Mouse (Mus musculus) forebrain, embryonic 14.5 days (tissue): ENCODE data around the gene Bbs9. TPM values are rescaled to one million over a fixed set of nuclear protein-coding genes. Genes with fewer than 3 reads are reported as not detected.

ENCODE experiments used
- ATAC-seq: fragments of 200-750 bp; cut with Nextera tagmentation; 2 replicates; pipeline ENCODE4 v1.8.0; 2017; ENCODE audit warnings: mild to moderate bottlenecking, moderate library complexity
- DNase-seq: peaks from one replicate; pipeline ENCODE4 v3.0.0-alpha.2; 2015; ENCODE audit warnings: low spot score
- H3K27ac ChIP-seq: fragments of 300-500 bp; sonication (generic); 2 replicates; pipeline ENCODE4 v1.5.1; 2014; ENCODE audit warnings: low read depth, mild to moderate bottlenecking, control low read depth, low read length, moderate library complexity
- H3K27me3 ChIP-seq: fragments of 300-500 bp; sonication (generic); replicated peaks from 2 replicates; pipeline ENCODE4 v1.6.1; 2014; ENCODE audit warnings: low read length, control low read depth, mixed read lengths; ENCODE audit not compliant: control insufficient read depth, insufficient read depth
- H3K36me3 ChIP-seq: fragments of 300-500 bp; sonication (generic); 2 replicates; pipeline ENCODE4 v1.6.1; 2014; ENCODE audit warnings: low read length, control low read depth; ENCODE audit not compliant: control insufficient read depth, insufficient read depth
- H3K4me1 ChIP-seq: fragments of 300-500 bp; sonication (generic); 2 replicates; pipeline ENCODE4 v1.6.1; 2014; ENCODE audit warnings: antibody characterized with exemption, low read length, control low read depth; ENCODE audit not compliant: control insufficient read depth, insufficient read depth
- H3K4me2 ChIP-seq: fragments of 300-500 bp; sonication (generic); 2 replicates; pipeline ENCODE4 v1.6.1; 2014; ENCODE audit warnings: mild to moderate bottlenecking, control low read depth, low read length
- H3K4me3 ChIP-seq: fragments of 300-500 bp; sonication (generic); 2 replicates; pipeline ENCODE4 v1.5.1; 2014; ENCODE audit warnings: low read depth, low read length, control low read depth
- H3K9ac ChIP-seq: fragments of 300-500 bp; sonication (generic); 2 replicates; pipeline ENCODE4 v1.6.1; 2014; ENCODE audit warnings: mild to moderate bottlenecking, low read length, control low read depth, moderate library complexity
- H3K9me3 ChIP-seq: fragments of 300-500 bp; sonication (generic); replicated peaks from 2 replicates; pipeline ENCODE4 v1.6.1; 2016; ENCODE audit warnings: low read length, control low read depth, mixed read lengths; ENCODE audit not compliant: control insufficient read depth
- WGBS: fragments of 180-500 bp; shearing (Covaris S2); extraction: QIAGEN DNeasy Blood & Tissue Kit; methylation state at CpG from one replicate; pipeline ENCODE4 v1.1.7; 2014; 5-methylcytosine and 5-hydroxymethylcytosine counted together
- polyA plus RNA-seq: library from polyadenylated mRNA; unstranded; fragments of >200 nt; fragmentation: Nextera tagmentation; extraction: Ambion mirVana; gene quantifications from 2 replicates; pipeline ENCODE4 v1.2.1, GENCODE M21; 2014

The Bbs9 gene
- polyA plus RNA-seq, 1 experiment from 2014 or later = 18.1 TPM

DNA sequence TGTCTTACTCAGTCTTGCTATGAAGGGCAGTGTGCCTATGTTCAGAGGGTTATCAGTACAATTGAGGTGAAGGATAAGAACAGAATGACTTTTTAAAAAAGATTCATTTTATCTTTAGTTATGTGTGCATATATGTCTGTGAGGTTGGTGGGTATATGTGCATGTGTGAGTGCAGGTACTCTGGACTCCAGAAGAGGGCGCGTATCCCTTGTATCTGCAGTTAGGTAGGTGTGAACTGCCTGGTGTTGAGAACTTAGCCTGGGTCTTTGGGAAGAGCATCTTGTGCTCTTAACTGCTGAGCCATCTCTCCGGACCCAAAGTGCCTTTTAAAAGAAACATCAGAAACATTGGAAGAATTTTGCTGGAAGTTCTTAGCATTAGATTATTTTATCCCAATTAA is 172.6 kb downstream of the Bbs9 start:
- Histone ChIP-seq H3K9me3 (no peaks in the 10 kb centered on the region), H3K27ac (no peak overlapping the region), H3K4me3 (no peak overlapping the region), H3K4me2 (no peak overlapping the region), H3K27me3 (no peaks in the 10 kb centered on the region), H3K36me3 (no peaks in the 10 kb centered on the region), H3K4me1 (no peaks in the 10 kb centered on the region), H3K9ac (no peak overlapping the region)
- DNase-seq (no peak), ATAC-seq (no peak)
- WGBS = 99% methylated on average over 3 of the region's 3 CpGs

DNA sequence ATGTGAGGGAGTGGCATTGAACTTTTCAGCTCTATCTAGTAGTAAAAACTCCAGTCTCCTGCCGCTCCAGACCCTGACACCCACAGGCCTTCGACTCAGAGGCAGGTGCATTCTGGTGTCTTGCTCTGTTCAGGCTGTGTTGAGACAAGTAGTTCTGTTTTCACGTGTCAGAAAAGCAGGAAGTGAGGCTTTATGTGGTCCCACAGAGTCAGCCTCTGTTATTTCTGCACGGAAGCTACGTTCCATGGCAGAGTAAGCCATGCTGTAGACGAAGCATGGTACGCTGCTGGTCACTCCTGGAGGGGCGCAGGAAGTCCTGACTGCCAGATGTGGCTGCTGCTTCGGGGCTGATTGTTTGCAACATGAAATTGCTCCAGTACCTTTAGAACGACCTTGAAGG is 174.1 kb downstream of the Bbs9 start:
- no peak overlapping the region for H3K27ac ChIP-seq
- H3K27me3 ChIP-seq = no peaks in the 10 kb centered on the region
- no peak overlapping the region for H3K9ac ChIP-seq
- no peaks in the 10 kb centered on the region for H3K4me1 ChIP-seq
- no peaks in the 10 kb centered on the region for H3K9me3 ChIP-seq
- no peak overlapping the region for H3K4me2 ChIP-seq
- no peaks in the 10 kb centered on the region for H3K36me3 ChIP-seq
- H3K4me3 ChIP-seq = no peak overlapping the region
- WGBS = 88% methylated on average over 10 of the region's 10 CpGs
- DNase-seq (no peak), ATAC-seq (no peak)

DNA sequence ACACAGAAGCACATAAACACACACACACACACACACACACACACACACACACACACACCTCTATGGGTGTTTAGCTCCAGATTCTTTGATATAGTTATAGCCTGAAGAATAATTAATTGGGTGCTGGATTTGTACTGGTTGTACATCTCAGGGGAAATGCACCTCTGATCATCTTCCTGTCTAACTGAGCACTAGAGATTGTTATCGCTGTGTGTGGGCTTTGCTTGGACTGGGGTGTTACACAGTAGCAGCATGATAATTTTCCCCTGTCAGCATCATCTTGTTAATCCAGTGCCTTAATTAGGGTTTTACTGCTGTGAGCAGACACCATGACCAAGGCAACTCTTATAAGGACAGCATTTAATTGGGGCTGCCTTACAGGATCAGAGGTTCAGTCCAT is 175.3 kb downstream of the Bbs9 start:
- no peak for ATAC-seq

DNA sequence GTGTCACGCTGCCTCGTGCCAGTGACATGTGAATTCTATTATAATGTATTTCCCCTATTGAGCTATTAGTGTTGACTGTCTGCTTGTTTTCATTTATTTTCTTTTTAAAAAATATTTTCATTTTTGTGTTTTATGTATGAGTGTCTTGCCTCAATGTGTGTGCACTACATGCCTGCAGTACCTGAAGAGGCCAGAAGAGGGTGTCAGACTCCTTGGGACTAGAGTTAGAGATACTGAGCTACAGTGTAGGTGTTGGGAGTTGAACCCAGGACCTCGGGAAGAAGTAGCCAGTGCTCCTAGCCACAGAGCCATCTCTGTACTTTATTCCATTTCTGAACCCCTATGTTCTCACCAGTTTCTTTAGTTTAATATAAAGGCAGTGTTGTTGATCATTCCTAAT is 176.1 kb downstream of the Bbs9 start:
- no peak overlapping the region for H3K4me3 ChIP-seq
- H3K9me3 ChIP-seq = no peaks in the 10 kb centered on the region
- no peak for ATAC-seq
- no peaks in the 10 kb centered on the region for H3K4me1 ChIP-seq
- no peaks in the 10 kb centered on the region for H3K36me3 ChIP-seq
- no peaks in the 10 kb centered on the region for H3K27me3 ChIP-seq
- H3K27ac ChIP-seq = no peak overlapping the region
- no peak overlapping the region for H3K4me2 ChIP-seq
- no peak overlapping the region for H3K9ac ChIP-seq
- WGBS = 95% methylated on average over 3 of the region's 3 CpGs
- no peak for DNase-seq

More for the DNA sequence above, 175.3 kb downstream of the Bbs9 start:
- no peaks in the 10 kb centered on the region for H3K9me3 ChIP-seq
- WGBS = 92% methylated on average over 1 of the region's 1 CpGs
- H3K9ac ChIP-seq = no peak overlapping the region
- no peak for DNase-seq
- no peaks in the 10 kb centered on the region for H3K27me3 ChIP-seq
- H3K4me1 ChIP-seq = no peaks in the 10 kb centered on the region
- H3K4me2 ChIP-seq = no peak overlapping the region
- H3K27ac ChIP-seq = no peak overlapping the region
- H3K4me3 ChIP-seq = no peak overlapping the region
- H3K36me3 ChIP-seq = no peaks in the 10 kb centered on the region

DNA sequence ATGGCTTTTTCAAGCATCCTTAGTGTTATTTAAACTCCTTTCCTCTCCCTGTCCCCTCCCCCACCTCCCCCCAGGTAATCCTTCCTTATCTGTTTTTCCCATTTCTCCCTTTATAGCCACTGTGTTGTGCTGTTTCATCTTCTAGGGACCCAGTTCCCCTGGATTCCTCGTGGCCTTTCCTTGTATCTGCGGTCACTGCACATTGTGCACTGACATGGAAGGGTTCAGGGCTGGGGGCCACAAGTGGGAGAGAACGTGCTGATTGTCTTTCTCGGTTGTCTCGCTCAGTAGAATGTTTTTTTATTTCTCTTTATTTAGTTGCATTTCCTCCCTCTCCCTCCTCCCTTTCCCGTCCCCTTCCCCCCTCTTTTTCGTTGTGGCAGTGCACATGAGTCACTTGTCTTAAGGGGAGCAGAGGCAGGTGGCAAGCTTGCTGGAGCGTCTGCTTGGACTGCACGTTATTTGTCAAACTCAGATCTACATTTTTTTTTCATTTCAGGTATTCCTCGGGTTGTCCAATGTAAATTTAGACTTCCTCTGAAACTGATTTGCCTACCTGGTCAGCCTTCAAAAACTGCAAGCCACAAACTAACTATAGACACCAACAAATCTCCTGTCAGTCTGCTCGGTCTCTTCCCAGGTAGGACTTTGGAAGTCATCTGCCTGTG is 179.3 kb downstream of the Bbs9 start:
- H3K9ac ChIP-seq = no peak overlapping the region
- no peaks in the 10 kb centered on the region for H3K27me3 ChIP-seq
- no peak overlapping the region for H3K4me3 ChIP-seq
- H3K27ac ChIP-seq = no peak overlapping the region
- no peaks in the 10 kb centered on the region for H3K36me3 ChIP-seq
- WGBS = 65% methylated on average over 11 of the region's 11 CpGs
- ATAC-seq (no peak), DNase-seq (no peak)
- H3K4me2 ChIP-seq = no peak overlapping the region
- H3K4me1 ChIP-seq = no peaks in the 10 kb centered on the region
- no peaks in the 10 kb centered on the region for H3K9me3 ChIP-seq

DNA sequence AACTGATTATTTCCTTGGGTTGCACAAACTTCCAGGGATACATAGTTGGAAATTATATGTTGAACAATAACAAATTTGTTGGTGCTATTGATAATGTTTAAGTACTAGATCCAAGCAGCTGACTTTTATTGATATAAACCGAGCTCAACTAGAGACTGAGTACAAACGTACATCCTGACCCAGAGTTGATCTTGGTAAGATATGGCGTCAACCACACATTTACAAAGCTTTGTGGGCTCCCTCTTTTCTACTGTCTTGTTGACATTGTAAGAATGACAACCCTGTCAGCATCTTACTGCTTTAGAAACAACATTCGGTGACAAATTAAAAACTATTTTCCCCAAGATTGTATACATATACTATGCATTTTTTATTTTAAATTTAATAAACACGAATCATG is 181.7 kb downstream of the Bbs9 start:
- DNase-seq (no peak), ATAC-seq (no peak)
- WGBS = 93% methylated on average over 5 of the region's 5 CpGs
- Histone ChIP-seq H3K36me3 (no peaks in the 10 kb centered on the region), H3K4me3 (no peak overlapping the region), H3K9ac (no peak overlapping the region), H3K9me3 (no peaks in the 10 kb centered on the region), H3K27me3 (no peaks in the 10 kb centered on the region), H3K4me1 (no peaks in the 10 kb centered on the region), H3K4me2 (no peak overlapping the region), H3K27ac (no peak overlapping the region)

DNA sequence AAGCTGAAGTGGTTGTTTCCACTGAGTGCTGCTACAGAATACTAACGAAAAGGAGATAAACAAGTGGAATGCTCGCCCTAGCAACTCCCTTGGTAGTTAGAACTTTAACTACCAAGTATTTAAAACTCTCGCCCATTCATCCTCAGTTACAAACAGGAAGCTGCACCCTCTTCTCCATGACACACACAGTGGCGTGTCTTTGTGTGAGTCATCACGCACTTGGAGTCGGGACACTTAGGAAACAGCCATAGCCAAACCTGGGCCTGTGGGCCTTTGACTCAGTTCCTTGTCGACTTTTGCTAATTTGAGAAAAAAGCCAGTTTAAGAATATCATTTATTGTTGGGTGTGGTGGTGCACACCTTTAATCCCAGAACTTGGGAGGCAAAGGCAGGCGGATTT is 189.6 kb downstream of the Bbs9 start:
- DNase-seq (no peak), ATAC-seq (no peak)
- H3K9ac ChIP-seq = no peak overlapping the region
- no peaks in the 10 kb centered on the region for H3K36me3 ChIP-seq
- H3K4me2 ChIP-seq = no peak overlapping the region
- no peak overlapping the region for H3K4me3 ChIP-seq
- H3K27ac ChIP-seq = no peak overlapping the region
- no peaks in the 10 kb centered on the region for H3K9me3 ChIP-seq
- no peaks in the 10 kb centered on the region for H3K27me3 ChIP-seq
- H3K4me1 ChIP-seq = no peaks in the 10 kb centered on the region
- WGBS = 92% methylated on average over 8 of the region's 8 CpGs

DNA sequence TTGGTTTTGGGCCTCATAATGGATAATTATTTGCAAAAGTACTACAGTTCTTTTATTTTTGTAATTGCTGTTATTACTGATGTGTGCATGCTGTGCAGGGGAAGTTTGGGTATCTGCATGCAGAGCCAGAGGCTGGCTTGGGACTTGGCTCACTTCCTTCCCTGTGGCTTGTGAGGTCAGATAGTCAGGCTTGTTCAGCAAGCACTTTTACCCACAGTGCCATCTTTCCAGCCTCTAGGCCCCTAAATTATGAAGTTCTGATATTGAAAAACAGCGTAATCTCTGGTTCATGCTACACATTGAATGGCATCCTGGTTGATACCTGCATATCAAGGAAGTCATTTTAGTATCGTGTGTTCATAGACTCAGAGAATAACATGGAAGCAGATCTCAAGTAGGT is 197.4 kb downstream of the Bbs9 start:
- ATAC-seq = no peak
- WGBS = 96% methylated on average over 2 of the region's 2 CpGs
- no peak overlapping the region for H3K27ac ChIP-seq
- H3K9ac ChIP-seq = no peak overlapping the region
- no peak overlapping the region for H3K4me2 ChIP-seq
- DNase-seq = no peak
- H3K36me3 ChIP-seq = no peaks in the 10 kb centered on the region
- H3K4me1 ChIP-seq = 0 out of 2 replicates have a peak, but pooled peaks cover 1% of the 10 kb centered on the region
- no peaks in the 10 kb centered on the region for H3K9me3 ChIP-seq
- H3K27me3 ChIP-seq = no peaks in the 10 kb centered on the region
- H3K4me3 ChIP-seq = no peak overlapping the region

DNA sequence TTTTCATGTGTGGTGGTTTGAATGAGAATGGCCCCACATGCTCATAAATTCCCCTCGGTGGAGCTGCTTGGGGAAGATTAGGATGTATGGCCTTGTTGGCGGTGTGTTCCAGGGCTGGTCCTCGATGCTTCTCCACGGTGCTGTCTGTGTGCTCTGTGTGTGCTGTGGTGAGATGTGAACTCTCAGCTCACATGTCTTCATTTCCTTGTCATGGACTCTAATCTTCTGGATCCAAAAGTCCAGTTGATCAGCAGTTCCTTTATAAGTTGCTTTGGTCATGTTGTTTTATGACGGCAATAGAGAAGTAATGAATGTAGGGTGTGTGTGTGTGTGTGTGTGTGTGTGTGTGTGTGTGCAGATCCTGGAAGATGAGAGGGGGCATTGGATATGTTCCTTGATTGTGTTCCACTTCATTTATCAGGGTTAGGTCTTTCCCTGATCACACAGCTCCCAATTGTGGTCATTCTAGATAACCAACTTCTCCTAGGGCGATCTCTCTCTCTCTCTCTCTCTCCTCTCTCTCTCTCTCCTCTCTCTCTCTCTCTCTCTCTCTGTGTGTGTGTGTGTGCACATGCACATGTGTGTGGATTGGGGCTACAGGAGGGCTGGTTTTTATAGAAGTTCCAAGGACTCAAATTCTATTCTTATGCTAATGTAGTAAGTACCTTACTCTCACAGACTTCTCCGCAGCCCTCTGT is 201.8 kb downstream of the Bbs9 start:
- WGBS = 86% methylated on average over 7 of the region's 7 CpGs
- H3K4me2 ChIP-seq = no peak overlapping the region
- DNase-seq (no peak), ATAC-seq (no peak)
- no peaks in the 10 kb centered on the region for H3K9me3 ChIP-seq
- no peaks in the 10 kb centered on the region for H3K36me3 ChIP-seq
- H3K9ac ChIP-seq = no peak overlapping the region
- H3K4me1 ChIP-seq = 0 out of 2 replicates have a peak, but pooled peaks cover 2% of the 10 kb centered on the region
- no peak overlapping the region for H3K27ac ChIP-seq
- H3K4me3 ChIP-seq = no peak overlapping the region
- no peaks in the 10 kb centered on the region for H3K27me3 ChIP-seq
